Mouse (Mus musculus): ENCODE results near the gene Treml4.

The Treml4 gene

GRCm38 (mm10) chr17:48263741-48264362, at the start of gene Treml4:
Gene Treml4 (plus strand): TSS chr17:48264295.
- DNase-seq (ENCODE audit: low spot score), result no peak

DNA sequence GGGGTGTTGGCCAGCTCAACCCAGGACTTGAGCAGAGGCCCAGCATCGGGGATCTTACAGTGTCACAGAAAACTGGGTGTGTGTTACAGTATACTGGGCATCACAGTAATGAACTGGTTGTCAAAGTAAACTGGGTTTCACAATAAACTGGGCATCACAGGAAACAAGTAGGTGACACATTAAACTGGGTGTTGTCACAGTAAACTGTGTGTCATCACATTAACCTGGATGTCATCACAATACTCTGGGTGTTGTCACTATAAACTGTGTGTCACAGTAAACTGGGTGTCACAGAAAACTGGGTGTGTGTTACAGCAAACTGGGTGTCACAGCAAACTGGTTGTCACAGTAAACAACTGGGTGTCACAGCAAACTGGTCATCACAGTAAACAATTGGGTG, 48.7 kb upstream of the Treml4 start:
- no peak for DNase-seq (ENCODE audit: low spot score)

DNA sequence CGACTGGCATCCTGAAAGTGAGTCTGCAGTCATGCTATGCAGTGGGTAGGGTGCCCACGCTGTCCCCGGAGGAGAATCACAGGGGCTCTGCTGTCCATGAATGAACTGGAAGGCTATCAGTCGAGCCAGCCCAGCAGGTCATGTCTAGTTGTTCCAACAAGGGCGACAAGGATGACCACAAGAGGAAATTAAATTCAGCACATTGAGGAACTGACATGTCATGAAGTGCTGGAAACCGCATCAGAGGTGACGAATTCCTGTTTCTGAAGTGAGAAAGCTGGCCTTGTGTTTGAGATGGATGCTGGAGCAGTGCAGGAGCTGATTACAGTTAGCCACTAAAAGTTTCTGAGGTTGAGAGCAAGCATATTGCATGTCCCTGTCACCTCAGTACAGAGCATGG, 33.4 kb upstream of the Treml4 start:
- no peak for DNase-seq (ENCODE audit: low spot score)

DNA sequence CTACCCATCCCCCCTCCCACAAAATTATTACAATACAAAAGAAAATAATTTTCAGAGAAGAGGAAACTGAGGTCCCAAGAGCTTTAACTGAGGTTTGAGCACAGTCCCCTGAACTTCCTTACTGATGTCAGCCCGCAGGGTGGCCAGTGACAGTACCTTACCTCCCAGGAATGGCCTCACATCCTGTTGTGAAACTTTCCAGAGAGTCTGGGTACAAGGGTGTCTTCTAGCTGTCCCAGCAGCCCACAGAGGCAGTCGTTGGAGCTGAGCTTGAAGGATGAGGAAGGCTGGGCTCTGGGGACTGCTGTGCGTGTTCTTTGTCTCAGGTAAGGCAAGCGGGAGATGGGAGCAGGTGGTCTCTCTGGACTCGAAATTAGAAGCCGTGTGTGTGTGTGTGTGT, 31.6 kb upstream of the Treml4 start, which contains the start of gene Trem1:
Trem1 (plus strand) TSS at position 251 of the 400 bp plus-strand sequence.
- no peak for DNase-seq (ENCODE audit: low spot score)

DNA sequence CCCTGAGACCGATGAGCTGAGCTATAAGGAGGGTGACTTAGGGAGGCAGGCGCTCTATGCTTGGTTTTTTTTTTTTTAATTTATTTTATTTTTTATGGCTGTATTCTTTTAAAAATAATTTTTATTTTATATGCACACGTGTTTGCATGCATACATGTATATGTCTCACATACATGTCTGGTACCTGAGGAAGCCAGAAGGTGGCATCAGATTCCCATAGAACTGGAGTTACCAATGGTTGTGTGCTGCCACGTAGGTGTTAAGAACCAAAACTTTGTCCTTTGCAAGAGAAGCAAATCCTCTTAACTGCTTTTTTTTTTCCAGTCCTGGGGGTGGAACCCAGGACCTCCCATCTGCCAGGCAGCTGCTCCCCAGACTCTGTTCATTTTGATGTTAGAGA, 30.3 kb upstream of the Treml4 start:
- DNase-seq (ENCODE audit: low spot score), result no peak

GRCm38 (mm10) chr17:48234550-48234949, 29.5 kb upstream of the Treml4 start:
- no peak for DNase-seq (ENCODE audit: low spot score)

- no peak for DNase-seq (ENCODE audit: low spot score)
Observed at GRCm38 (mm10) chr17:48235773-48236370, 28.2 kb upstream of the Treml4 start.

DNA sequence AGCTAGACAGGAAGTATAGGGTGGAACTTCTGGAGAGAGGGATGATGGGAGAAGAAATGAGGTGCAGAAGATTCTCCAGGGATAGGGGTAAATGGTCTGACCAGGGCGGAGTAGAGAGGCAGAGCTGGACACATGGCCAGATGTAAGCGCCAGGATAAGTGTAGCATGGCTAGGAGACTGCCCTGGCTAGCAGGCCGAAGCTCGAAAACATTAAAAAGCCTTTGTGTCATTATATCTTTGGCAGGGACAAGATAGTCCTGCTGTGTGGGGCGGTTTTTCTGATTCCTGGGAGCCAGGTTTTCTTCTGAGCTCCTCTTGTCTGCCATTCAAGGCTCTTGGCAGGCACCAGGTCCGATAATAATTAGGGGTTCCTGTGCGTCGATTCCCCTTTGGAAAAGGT, 26.5 kb upstream of the Treml4 start:
- DNase-seq (ENCODE audit: low spot score), result no peak

DNA sequence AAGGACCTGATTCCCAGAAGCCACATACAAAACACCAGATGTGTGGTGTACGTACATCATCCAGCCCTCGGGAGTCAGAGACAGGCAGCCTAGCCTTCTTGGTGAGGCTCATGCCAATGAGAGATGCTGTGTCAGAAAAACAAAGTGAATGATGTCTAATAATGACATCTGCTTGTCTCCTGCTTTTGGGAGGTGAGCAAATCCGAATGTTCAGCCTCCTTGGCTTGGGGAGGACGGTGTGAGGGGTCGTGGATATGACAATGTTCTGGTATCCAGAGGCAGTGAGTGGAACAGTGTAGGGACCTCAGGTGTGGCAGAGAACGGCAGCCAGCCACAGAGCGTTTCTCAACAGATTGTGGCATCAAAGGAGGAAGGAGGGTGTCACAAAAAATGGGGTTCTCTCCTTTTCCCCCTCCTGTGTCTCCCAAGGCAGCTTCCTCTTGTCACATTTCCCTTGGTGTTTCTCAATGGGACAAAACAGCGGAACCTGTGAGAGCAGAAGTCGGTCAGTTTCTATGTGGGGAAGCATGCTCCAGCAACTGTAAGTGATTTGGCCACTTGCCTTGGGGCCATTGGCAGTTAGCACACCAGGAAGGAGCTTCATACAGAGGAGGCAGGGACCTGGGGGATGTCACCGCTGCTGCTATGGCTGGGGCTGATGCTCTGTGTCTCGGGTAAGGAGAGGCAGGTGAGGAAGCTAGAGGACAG, 16.7 kb upstream of the Treml4 start, which contains the start of gene Trem3:
Trem3 (plus strand) TSS at position 557 of the 708 bp plus-strand sequence.
- DNase-seq (ENCODE audit: low spot score), result no peak

DNA sequence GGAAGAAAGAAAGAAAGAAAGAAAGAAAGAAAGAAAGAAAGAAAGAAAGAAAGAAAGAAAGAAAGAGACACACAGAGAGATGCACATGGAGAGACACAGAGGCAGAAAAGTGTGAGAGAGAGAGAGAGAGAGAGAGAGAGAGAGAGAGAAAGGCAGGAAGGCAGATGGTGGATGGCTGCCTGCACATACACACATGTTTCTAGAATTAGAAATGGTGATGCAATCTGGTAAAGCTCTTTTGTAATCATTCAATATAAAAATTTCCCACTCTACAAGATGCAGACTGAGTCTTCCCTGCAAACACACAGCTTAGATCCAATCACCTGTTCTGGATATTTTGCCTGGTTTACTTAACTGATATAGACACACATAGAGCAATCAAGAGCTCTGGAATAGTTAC, 15.1 kb upstream of the Treml4 start:
- no peak for DNase-seq (ENCODE audit: low spot score)

- no peak for DNase-seq (ENCODE audit: low spot score)
Observed at GRCm38 (mm10) chr17:48249501-48249900, 14.6 kb upstream of the Treml4 start.

GRCm38 (mm10) chr17:48250631-48251030, 13.5 kb upstream of the Treml4 start:
- DNase-seq (ENCODE audit: low spot score), result no peak

- DNase-seq (ENCODE audit: low spot score), result no peak
Observed at GRCm38 (mm10) chr17:48256575-48256974, 7.5 kb upstream of the Treml4 start.

- DNase-seq (ENCODE audit: low spot score), result no peak
Observed at GRCm38 (mm10) chr17:48261868-48262267, 2.2 kb upstream of the Treml4 start.

DNA sequence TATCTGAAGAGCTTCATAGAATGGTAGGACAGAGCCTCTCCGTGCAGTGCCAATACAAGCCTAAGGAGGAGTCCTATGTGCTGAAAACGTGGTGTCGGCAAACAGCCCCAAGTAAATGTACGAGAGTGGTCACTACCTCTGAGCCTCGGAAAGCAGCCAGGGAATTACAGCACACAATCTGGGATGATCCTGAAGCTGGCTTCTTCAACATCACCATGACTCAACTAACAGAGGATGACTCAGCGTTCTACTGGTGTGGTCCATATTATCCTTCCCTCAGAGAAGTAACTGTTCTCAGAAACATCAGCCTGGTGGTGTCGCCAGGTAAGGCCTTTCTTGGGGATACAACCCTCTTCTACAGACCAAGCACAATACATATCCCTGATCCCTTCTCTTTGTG, 567 bp downstream of the Treml4 start:
- DNase-seq (ENCODE audit: low spot score), result no peak

GRCm38 (mm10) chr17:48266138-48266537, 2.0 kb downstream of the Treml4 start:
- DNase-seq (ENCODE audit: low spot score), result no peak

DNA sequence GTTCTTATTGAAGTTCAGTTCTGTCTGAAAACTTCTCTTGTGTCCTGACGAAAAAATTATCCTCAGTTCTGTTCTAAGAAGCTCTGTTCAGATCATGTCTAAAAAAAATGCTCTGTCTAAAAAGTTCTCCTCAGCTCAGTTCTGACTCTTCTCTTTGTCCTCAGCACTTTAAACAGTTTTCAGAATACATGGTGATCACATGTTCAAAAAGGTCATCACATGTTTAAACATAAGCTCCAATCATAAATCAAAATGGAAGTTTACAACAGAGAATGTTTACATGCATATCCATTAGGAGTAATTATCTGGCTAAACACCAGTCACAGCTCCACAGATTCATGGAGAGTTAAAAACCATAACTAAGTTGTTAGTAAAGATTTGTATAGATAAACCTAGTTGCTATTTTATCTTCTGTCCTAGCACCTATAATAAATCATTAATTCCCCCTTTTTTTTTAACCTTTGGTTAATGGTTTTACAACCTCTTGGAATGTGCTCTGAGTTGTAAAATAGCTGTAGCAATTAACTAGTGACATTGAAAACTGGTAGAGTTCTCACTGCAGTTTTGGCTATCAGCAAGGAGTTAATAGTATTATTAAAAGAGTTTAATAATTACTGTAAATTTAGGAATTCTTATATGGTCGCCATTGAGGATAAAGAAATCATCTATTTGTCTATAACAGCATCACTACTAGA, 2.7 kb downstream of the Treml4 start:
- no peak for DNase-seq (ENCODE audit: low spot score)

DNA sequence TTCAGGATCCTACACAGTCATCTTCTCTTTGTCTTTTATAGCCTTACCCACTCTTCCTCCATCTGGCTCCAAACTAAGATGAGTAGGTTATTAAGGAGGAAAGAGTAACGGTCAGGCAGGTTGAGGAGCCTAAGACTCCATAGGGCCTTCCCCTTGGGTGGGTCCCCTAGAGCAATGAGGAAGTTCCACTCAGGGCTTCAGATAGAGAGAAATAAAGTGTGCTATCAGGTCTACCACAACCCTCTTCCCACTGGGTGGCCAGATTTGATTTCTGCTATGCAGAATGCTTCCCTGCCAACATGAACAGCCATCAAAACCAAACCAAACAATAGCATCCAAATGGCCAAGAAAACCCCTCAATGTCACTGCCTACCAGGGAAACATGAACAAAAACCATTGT, 3.5 kb downstream of the Treml4 start:
- no peak for DNase-seq (ENCODE audit: low spot score)

GRCm38 (mm10) chr17:48268276-48268675, 4.2 kb downstream of the Treml4 start:
- no peak for DNase-seq (ENCODE audit: low spot score)

GRCm38 (mm10) chr17:48269833-48270232, 5.7 kb downstream of the Treml4 start:
- no peak for DNase-seq (ENCODE audit: low spot score)

DNA sequence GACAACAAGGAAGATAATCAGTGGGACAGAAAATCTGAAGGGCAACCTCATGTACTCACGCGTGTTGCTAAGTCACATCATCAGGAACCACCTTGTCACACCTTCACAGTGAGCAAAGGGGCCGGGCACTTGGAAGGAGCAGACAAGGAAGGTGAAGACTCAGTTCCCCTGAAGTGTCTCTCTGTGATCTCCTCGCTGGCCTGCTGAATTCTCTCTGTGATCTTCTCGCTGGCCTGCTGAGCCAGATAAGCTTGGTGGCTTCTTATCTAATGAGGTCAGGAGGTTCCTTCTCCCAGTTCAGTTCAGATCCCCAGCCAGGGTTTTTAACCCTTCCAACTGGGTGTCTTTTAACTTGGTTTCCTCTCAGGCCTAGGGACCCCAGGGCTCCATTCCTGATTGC, 8.1 kb downstream of the Treml4 start:
- DNase-seq (ENCODE audit: low spot score), result no peak

DNA sequence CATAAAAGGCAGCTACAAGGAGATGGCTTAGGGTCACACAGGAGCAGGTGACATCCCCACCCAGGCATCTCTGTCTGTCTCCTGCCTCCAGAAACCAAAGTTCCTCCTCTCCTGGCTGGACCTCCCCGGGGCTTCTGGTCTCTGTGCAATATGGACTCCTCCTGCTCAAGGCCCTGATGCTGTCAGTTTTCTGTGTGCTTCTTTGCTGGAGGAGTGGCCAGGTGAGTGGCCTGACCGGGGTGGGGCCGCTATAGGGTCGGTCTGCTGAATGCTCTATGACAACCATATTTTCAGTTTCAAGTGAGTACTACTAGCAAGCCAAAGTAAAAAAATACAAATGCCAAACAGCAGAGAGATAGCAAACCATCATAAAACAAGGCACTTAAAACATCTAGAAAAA, 8.5 kb downstream of the Treml4 start:
- no peak for DNase-seq (ENCODE audit: low spot score)

GRCm38 (mm10) chr17:48274098-48274497, 10.0 kb downstream of the Treml4 start:
- no peak for DNase-seq (ENCODE audit: low spot score)

All from urinary bladder, postnatal 10 days (tissue).